Comparison of ENCODE assay signal across 16 mouse cellular contexts in the genomic region with DNA sequence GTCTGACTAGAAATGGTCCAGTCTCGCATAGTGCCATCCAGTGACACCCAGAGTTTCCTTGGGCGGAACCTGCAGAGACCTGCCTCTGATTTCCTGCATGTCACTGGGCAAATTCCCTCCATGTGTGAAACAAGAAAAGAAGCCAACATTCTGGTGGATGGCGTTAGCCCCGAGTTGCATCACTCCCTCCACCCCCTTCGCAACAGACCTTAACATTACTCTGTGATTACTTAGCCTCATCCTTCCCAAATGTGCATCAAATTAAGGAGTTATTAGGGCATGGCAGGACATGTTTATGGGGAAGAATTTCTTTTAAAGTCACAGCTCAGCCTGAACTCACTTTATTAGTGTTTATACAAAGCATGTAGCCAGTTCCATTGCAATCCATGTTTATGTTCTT.
"Had no signal": no experiment of that assay in that cellular context is flagged by ENCODE, and none has a peak within 500 bp of the region (broad histone marks: within the 10 kb centered on the region; RNA-seq: fewer than 3 reads in every experiment).

No protein-coding gene starts in this region.

- H3K36me3 ChIP-seq: limb, embryonic 13.5 days; liver, embryonic 15.5 days; midbrain, embryonic 10.5 days; neural tube, embryonic 12.5 days had no signal

- H3K27ac ChIP-seq: kidney, postnatal 0 days; limb, embryonic 13.5 days; liver, embryonic 15.5 days; midbrain, embryonic 10.5 days; neural tube, embryonic 12.5 days had no signal

- H3K4me3 ChIP-seq: limb, embryonic 13.5 days; liver, embryonic 15.5 days; midbrain, embryonic 10.5 days; neural tube, embryonic 12.5 days had no signal

- DNase-seq: kidney, adult 9 months; kidney, postnatal 36 days; layer of hippocampus, adult 9-11 months; lung, embryonic 14.5 days; lung, postnatal 10 days; lung, postnatal 4 days; midbrain, embryonic 14.5 days; retina, postnatal 1 day; right cerebral cortex, postnatal 14 days; thymus, postnatal 4 days had no signal

- H3K4me1 ChIP-seq: liver, embryonic 15.5 days had no signal

- H3K9ac ChIP-seq: limb, embryonic 13.5 days; liver, embryonic 15.5 days; lung, embryonic 14.5 days; neural tube, embryonic 12.5 days had no signal

- H3K4me2 ChIP-seq: limb, embryonic 13.5 days; liver, embryonic 11.5 days; liver, embryonic 15.5 days; lung, embryonic 14.5 days; neural tube, embryonic 12.5 days had no signal

- H3K9me3 ChIP-seq: limb, embryonic 13.5 days; liver, embryonic 15.5 days; midbrain, embryonic 10.5 days; neural tube, embryonic 12.5 days had no signal

- H3K27me3 ChIP-seq: limb, embryonic 13.5 days; liver, embryonic 15.5 days had no signal
